Mouse (Mus musculus) E14TG2a.4 (cell line): ENCODE data around the gene Prkca.

Source experiments
- CTCF ChIP-seq: conservative IDR thresholded peaks from 2 replicates; pipeline ENCODE4 v1.5.1; 2014; ENCODE audit warnings: low read length
- NANOG ChIP-seq: IDR thresholded peaks from 2 replicates; pipeline ENCODE4 v1.6.1; 2014; ENCODE audit warnings: borderline replicate concordance, low read length, mixed read lengths

GRCm38 (mm10) chr11:108229176-108229946 is 114.4 kb downstream of the Prkca start:
- TF ChIP-seq CTCF (no peak), NANOG (no peak)
